Mouse (Mus musculus) left cerebral cortex, postnatal 14 days (tissue): ENCODE results near the gene Rnf31. TPM values are rescaled to one million over a fixed set of nuclear protein-coding genes. Genes with fewer than 3 reads are reported as not detected.
A peak's percentile ranks its signal among the peaks of the same experiment; 100 is the strongest.

Source experiments
- DNase-seq, 2 experiments: peaks; one replicate each; pipeline ENCODE4 v3.0.0; 2021 to 2022; ENCODE audit warnings: low spot score in 2 of 2, mixed read lengths in 1 of 2
- intact Hi-C: fragments of 180-260 bp; cut with DNase I; formaldehyde crosslinking; loops from one replicate; pipeline ENCODE4 v1.15.1; 2025
- total RNA-seq, 2 experiments: library from RNA; stranded (reverse); gene quantifications; 2 replicates each; pipeline ENCODE4 v1.2.3; 2021

Gene Rnf31
- total RNA-seq, 2 experiments from 2014 or later: 26.0 to 29.5 TPM

DNA sequence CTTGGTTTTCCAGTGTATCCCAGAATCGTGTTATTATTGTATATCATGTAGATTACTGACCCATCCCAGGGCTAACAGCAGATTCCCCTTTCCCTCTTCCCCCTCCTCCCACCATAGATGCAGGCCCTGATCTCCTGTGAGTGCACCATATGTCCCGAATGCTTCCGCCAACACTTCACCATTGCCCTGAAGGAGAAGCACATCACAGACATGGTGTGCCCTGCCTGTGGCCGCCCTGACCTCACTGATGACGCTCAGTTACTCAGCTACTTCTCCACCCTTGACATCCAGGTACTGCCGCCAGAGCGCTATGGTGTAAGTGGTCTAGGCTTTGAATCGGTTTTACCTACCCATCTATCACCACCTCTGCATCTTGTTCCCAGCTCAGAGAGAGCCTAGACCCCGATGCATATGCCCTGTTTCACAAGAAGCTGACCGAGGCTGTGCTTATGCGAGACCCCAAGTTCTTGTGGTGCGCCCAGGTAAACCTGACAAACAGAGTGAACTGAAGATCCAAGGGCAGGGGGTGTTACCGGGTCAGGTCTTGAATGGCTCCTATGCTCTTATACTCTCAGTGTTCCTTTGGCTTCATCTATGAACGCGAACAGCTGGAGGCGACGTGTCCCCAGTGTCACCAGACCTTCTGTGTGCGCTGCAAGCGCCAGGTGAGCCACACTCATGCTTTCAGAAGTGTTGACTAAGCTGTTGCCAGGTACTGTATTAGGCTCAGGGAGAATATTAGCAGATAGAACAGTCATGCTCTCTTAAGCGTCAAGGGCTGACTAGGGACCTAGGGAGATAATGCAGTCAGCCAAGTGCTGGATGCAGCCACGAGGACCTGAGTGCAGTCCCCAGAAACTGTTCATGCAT, 7.2 kb downstream of the Rnf31 start:
- DNase-seq: no peak
- intact Hi-C loops: no loop called here

GRCm38 (mm10) chr14:55603271-55603632, 11.7 kb downstream of the Rnf31 start, which contains the start of gene Irf9:
Gene Irf9, plus strand, starts transcription at chr14:55603571.
- DNase-seq: no peak
- intact Hi-C loops: no loop called here

GRCm38 (mm10) chr14:55603633-55604576, 12.4 kb downstream of the Rnf31 start:
- intact Hi-C loops: no loop called here
- DNase-seq: peak; percentile 87 to 92

DNA sequence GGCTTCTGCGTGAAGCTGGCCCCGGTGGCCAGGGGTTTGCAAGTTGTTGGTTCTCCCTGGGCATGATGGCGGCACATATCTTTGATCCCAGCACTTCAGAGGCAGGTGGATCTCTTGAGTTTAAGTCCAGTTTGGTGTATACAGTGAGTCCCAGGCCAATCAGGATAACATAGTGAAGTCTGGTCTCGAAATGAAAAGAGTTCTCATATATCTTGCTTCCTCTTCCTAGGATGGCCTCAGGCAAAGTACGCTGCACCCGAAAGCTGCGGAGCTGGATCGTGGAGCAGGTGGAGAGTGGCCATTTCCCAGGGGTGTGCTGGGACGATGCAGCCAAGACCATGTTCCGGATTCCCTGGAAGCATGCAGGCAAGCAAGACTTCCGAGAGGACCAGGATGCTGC, 13.3 kb downstream of the Rnf31 start:
- intact Hi-C loops: no loop called here

GRCm38 (mm10) chr14:55605743-55606459, 14.4 kb downstream of the Rnf31 start:
- DNase-seq: no peak
- intact Hi-C loops: no loop called here

More for the DNA sequence above, 13.3 kb downstream of the Rnf31 start:
- DNase-seq: no peak

- no peak for DNase-seq
- intact Hi-C loops: no loop called here
These were observed 16.8 kb downstream of the Rnf31 start for GRCm38 (mm10) chr14:55608339-55608738.

DNA sequence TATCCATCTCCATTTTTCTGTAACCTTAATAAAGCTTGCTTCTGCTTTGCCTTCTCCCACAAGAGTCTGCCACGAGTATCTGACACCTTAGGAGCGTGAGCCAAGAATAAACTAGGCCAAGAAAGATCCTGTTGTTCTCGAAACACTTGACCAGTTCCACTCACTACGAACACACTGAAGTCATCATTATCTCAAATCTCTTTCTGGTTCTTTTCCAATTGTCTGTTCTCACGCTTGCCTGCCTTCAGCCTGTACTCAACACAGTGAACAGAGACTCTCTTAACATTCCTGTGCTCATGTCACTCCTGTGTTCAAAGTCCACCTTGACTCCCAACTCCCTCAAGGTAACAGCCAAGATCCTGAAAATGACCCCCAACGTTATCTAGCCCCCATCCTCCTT, 21.8 kb downstream of the Rnf31 start:
- DNase-seq: no peak
- intact Hi-C loops: no loop called here

DNA sequence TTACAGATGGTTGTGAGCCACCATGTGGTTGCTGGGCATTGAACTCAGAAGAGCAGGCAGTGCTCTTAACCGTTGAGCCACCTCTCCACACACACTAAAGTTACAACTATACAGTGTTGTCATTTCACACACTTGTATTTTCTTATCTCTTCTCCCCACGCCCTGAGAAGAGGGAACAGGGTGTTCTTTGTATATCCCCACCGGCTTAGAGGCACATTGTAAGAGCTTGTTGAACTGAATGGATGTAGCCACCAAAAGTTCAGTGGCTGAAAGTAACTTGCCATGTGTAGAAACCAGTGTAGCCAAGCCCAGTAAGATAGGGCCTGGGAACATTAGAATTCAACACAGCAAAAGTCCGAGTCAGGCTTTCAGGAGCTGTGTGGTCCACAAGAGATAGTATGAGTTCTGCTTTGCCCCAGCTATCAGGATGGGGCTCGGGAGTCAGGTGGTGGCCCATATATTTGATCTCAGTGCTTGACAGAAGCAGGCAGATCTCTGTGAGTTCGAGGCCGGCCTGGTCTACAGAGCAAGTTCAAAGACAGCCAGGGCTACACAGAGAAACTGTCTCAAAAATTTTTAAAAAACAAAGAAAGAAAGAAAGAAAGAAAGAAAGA, 23.2 kb downstream of the Rnf31 start:
- intact Hi-C loops: no loop called here
- no peak for DNase-seq

DNA sequence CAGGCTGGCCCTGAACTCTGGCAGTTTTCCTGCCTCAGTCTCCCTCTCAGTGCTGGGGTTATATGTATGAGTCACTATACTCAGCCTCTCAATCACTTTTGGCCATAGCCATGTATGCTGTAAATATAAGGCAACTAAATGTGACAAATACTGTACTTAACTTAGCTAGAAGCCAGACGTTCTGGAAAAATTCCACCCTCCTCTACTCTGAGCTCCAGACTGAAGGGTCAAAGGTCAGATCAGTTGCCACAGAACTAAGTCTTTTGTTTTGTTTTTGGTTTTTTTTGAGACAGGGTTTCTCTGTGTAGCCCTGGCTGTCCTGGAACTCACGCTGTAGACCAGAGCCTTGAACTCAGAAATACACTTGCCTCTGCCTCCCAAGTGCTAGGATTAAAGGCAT, 24.4 kb downstream of the Rnf31 start:
- no peak for DNase-seq
- intact Hi-C loops: no loop called here

GRCm38 (mm10) chr14:55616844-55617243, 25.3 kb downstream of the Rnf31 start:
- intact Hi-C loops: no loop called here

GRCm38 (mm10) chr14:55617822-55618221, 26.3 kb downstream of the Rnf31 start, which contains the start of gene Rec8:
Gene Rec8, plus strand, starts transcription at chr14:55618037.
- no peak for DNase-seq
- intact Hi-C loops: no loop called here

More at GRCm38 (mm10) chr14:55616844-55617243, 25.3 kb downstream of the Rnf31 start:
- DNase-seq: no peak

DNA sequence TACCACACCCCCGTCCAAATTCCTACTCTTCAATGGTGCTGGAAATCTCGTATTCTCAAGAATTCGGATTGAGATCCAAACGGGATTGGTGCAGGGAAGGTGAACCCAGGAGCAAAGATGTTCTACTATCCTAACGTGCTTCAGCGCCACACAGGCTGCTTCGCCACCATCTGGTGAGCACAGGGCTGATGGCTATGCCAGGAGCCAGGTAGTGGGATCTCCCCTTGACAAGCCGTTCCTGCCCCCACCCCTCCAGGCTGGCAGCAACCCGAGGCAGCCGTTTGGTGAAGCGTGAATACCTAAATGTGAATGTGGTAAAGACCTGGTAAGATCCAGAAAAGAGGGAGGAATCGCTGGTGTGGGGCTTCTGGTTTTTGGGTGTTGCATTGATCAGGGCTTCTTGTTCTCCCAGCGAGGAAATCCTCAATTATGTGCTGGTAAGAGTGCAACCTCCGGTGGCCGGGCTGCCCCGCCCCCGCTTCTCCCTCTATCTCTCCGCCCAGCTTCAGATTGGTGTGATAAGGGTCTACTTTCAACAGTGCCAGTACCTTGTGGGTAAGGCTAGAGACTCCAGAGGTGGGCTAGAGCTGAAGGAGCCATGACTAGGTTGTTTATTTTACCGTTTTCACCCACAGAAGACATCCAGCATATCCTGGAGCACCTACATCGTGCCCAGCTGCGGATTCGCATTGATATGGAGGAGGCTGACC, 27.1 kb downstream of the Rnf31 start:
- no peak for DNase-seq
- intact Hi-C loops: no loop called here

DNA sequence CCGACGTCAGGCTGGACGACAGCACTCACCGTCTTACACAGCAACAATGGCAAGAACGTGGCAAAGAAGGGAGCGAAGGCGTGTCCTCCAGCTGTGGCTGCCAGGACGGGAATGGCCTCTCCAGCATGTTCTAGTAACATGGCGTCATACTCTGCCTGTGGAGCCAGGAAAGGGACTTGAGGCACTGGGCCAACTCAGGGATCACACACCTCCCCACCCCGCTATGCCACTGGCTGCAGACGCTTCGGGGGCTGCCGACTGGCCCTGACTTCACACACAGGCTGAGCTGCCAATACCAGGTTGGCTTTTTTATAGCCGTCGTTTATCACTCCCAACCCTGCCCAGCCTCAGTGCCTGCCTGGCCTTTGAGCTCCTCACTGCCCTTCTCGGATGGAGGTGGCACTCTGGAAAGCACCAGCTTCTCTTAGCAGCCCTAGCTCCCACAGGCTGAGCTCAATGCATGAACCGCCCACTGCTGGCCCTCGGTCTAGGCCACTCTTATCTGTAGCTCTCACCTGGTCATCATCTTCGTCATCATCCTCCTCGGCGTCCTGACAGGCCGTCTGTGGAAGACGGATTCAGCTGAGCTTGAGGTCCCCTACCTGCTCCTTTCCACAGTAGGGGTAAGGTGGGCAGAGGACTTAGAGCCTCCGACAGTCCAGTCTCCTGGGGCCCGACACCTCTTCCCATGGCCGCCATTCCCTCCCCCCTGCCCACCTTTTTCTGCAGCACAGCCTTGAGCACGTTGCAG, 36.7 kb downstream of the Rnf31 start:
- intact Hi-C loops: no loop called here
- DNase-seq: no peak

DNA sequence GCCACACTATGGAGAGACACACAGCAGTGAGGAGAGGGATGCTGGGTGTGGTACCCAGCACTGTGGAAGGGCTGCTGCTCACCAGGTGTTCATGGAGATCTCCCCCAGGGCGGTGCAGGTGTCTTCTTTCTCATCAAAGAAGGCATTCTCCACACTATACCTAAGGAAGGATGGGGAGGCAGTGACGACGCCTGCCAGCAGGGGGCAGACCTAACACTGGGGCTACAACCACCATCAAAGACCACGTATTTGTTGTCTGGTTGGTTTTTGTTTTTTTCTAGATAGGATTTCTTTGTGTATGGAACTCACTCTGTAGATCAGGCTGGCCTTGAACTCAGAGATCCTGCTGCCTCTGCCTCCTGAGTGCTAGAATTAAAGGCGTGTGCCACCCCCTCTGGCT, 37.8 kb downstream of the Rnf31 start:
- peak in 1 of 2 experiments; percentile 44 for DNase-seq
- intact Hi-C loops: no loop called here

DNA sequence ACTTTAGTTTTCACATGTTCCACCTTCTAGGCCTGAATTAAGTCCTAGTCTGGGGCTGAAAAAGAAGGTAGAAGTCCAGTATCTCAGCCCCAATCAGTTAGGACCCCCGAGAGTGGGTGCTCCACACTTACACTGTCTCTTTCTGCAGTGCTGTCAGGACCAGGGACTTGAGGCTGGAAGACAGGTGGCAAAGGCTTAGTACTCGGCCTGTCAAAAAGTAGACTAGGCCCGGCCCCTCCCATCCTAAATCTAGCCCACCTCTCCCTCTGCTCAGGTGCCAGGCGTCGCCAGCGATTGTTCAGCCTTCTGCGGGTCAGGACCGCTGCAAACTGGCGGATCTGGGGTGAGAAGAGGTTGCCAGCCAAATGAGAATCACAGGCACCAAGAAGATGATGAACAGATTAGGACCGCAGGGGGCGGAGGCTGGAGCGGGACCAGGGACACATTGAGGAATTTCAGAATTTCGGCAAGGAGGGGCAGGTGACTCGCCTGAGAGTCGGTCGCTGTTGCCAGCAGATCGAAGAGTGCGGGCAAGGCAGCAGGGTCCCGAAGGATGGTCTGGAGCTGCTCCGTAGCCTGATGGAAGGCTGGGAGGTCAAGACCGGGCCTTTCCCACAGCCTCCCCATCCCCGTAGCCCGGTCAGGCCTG, 43.5 kb downstream of the Rnf31 start:
- DNase-seq: peak in 1 of 2 experiments; percentile 25
- intact Hi-C loops: no loop called here

GRCm38 (mm10) chr14:55635523-55636007, 44.1 kb downstream of the Rnf31 start, which contains the start of gene Ipo4:
Gene Ipo4, minus strand, starts transcription at chr14:55635957.
- intact Hi-C loops: no loop called here
- DNase-seq: peak; percentile 91 to 92

- DNase-seq: no peak
- intact Hi-C loops: no loop called here
These were observed 46.3 kb downstream of the Rnf31 start, which contains the start of gene Gm49378 for GRCm38 (mm10) chr14:55637795-55638194. Gene Gm49378, minus strand, starts transcription at chr14:55637895.
